Mouse (Mus musculus) forebrain, postnatal 0 days (tissue): ENCODE data around the gene Stxbp1. TPM values are rescaled to one million over a fixed set of nuclear protein-coding genes. Genes with fewer than 3 reads are reported as not detected.

Experiments
- ATAC-seq: fragments of 200-750 bp; cut with Nextera tagmentation; 2 replicates; pipeline ENCODE4 v1.8.0; 2017; ENCODE audit warnings: mild to moderate bottlenecking, moderate library complexity
- DNase-seq: peaks from one replicate; pipeline ENCODE4 v3.0.0-alpha.2; 2015
- H3K27ac ChIP-seq: fragments of 300-500 bp; sonication (generic); 2 replicates; pipeline ENCODE4 v1.5.1; 2014; ENCODE audit warnings: low read depth, mild to moderate bottlenecking, antibody characterized with exemption, low read length, moderate library complexity, mixed read lengths
- H3K27me3 ChIP-seq: fragments of 300-500 bp; sonication (generic); 2 replicates; pipeline ENCODE4 v1.6.1; 2014; ENCODE audit warnings: mild to moderate bottlenecking, low read length, mixed read lengths; ENCODE audit not compliant: insufficient read depth
- H3K36me3 ChIP-seq: fragments of 300-500 bp; sonication (generic); 2 replicates; pipeline ENCODE4 v1.6.1; 2014; ENCODE audit warnings: mild to moderate bottlenecking, moderate library complexity; ENCODE audit not compliant: insufficient read depth
- H3K4me1 ChIP-seq: fragments of 300-500 bp; sonication (generic); 2 replicates; pipeline ENCODE4 v1.6.1; 2014; ENCODE audit warnings: antibody characterized with exemption; ENCODE audit not compliant: insufficient read depth
- H3K4me2 ChIP-seq: fragments of 300-500 bp; sonication (generic); 2 replicates; pipeline ENCODE4 v1.6.1; 2014; ENCODE audit warnings: low read depth, mild to moderate bottlenecking, moderate library complexity
- H3K4me3 ChIP-seq: fragments of 300-500 bp; sonication (generic); 2 replicates; pipeline ENCODE4 v1.5.1; 2014; ENCODE audit warnings: low read depth, low read length, mixed read lengths
- H3K9ac ChIP-seq: fragments of 300-500 bp; sonication (generic); 2 replicates; pipeline ENCODE4 v1.6.1; 2014; ENCODE audit warnings: mild to moderate bottlenecking
- H3K9me3 ChIP-seq: fragments of 300-500 bp; sonication (generic); 2 replicates; pipeline ENCODE4 v1.6.1; 2016; ENCODE audit warnings: low read length
- CTCF ChIP-seq: sonication (generic); IDR thresholded peaks from 2 replicates; pipeline ENCODE4 v1.5.1; 2016; ENCODE audit warnings: antibody characterized with exemption, control low read depth, low read depth
- WGBS: fragments of 180-500 bp; shearing (Covaris S2); extraction: QIAGEN DNeasy Blood & Tissue Kit; methylation state at CpG from one replicate; pipeline ENCODE4 v1.1.7; 2014; 5-methylcytosine and 5-hydroxymethylcytosine counted together
- polyA plus RNA-seq: library from polyadenylated mRNA; unstranded; fragments of >200 nt; fragmentation: Nextera tagmentation; extraction: Ambion mirVana; gene quantifications from 2 replicates; pipeline ENCODE4 v1.2.1, GENCODE M21; 2015
- total RNA-seq: library from RNA; depleted of rRNA; stranded (reverse); fragments of >200 nt; gene quantifications from 2 replicates; pipeline ENCODE4 v1.2.3, GENCODE M21; 2014

Gene Stxbp1
- total and polyA plus RNA-seq, 2 experiments from 2014 or later, result 135 to 350 TPM

- H3K9ac ChIP-seq, result no peak overlapping the region
- ATAC-seq (no peak), DNase-seq (no peak)
- no peak overlapping the region for H3K27ac ChIP-seq
- no peaks in the 10 kb centered on the region for H3K4me1 ChIP-seq
- H3K27me3 ChIP-seq, result no peaks in the 10 kb centered on the region
- no peak overlapping the region for H3K4me3 ChIP-seq
- H3K4me2 ChIP-seq, result no peak overlapping the region
- WGBS, result 68% methylated on average over 9 of the region's 9 CpGs
- H3K9me3 ChIP-seq, result no peaks in the 10 kb centered on the region
- 0 out of 2 replicates have a peak, but pooled peaks cover 12% of the 10 kb centered on the region for H3K36me3 ChIP-seq
- no peak for TF ChIP-seq CTCF
Measured at GRCm38 (mm10) chr2:32838147-32838884, 8.7 kb downstream of the Stxbp1 start.

GRCm38 (mm10) chr2:32835588-32835987, 11.5 kb downstream of the Stxbp1 start:
- no peak overlapping the region for H3K4me3 ChIP-seq
- no peaks in the 10 kb centered on the region for H3K27me3 ChIP-seq
- no peak overlapping the region for H3K4me2 ChIP-seq
- no peak overlapping the region for H3K27ac ChIP-seq
- ATAC-seq (no peak), DNase-seq (no peak)
- 0 out of 2 replicates have a peak, but pooled peaks cover 7% of the 10 kb centered on the region for H3K36me3 ChIP-seq
- no peak for TF ChIP-seq CTCF
- H3K4me1 ChIP-seq, result no peaks in the 10 kb centered on the region
- no peak overlapping the region for H3K9ac ChIP-seq
- H3K9me3 ChIP-seq, result no peaks in the 10 kb centered on the region

GRCm38 (mm10) chr2:32834496-32834895, 12.5 kb downstream of the Stxbp1 start:
- H3K9me3 ChIP-seq, result no peaks in the 10 kb centered on the region
- peaks cover 4% of the 10 kb centered on the region; the same call in 1 of the 2 replicates for H3K36me3 ChIP-seq
- H3K27ac ChIP-seq, result 0 out of 2 replicates have a peak overlapping the region, but pooled peaks have one; percentile 9
- no peak overlapping the region for H3K9ac ChIP-seq
- H3K4me3 ChIP-seq, result no peak overlapping the region
- ATAC-seq, result no peak
- no peaks in the 10 kb centered on the region for H3K27me3 ChIP-seq
- H3K4me1 ChIP-seq, result no peaks in the 10 kb centered on the region
- DNase-seq, result no peak
- 62% methylated on average over 7 of the region's 7 CpGs for WGBS
- no peak for TF ChIP-seq CTCF
- no peak overlapping the region for H3K4me2 ChIP-seq

- no peak for DNase-seq
- Histone ChIP-seq H3K27me3 (no peaks in the 10 kb centered on the region), H3K9ac (no peak overlapping the region), H3K27ac (no peak overlapping the region), H3K4me1 (no peaks in the 10 kb centered on the region), H3K4me2 (no peak overlapping the region), H3K4me3 (no peak overlapping the region), H3K36me3 (peaks cover 4% of the 10 kb centered on the region; the same call in 1 of the 2 replicates), H3K9me3 (no peaks in the 10 kb centered on the region)
- no peak for ATAC-seq
- 77% methylated on average over 11 of the region's 11 CpGs for WGBS
- no peak for TF ChIP-seq CTCF
Measured at GRCm38 (mm10) chr2:32828979-32829676, 17.9 kb downstream of the Stxbp1 start.

- ATAC-seq, result no peak
Measured at GRCm38 (mm10) chr2:32825796-32826195, 21.2 kb downstream of the Stxbp1 start.

GRCm38 (mm10) chr2:32824778-32825177, 22.3 kb downstream of the Stxbp1 start:
- no peak overlapping the region for H3K9ac ChIP-seq
- WGBS, result 94% methylated on average over 1 of the region's 1 CpGs
- H3K4me2 ChIP-seq, result no peak overlapping the region
- no peak for TF ChIP-seq CTCF
- no peak for ATAC-seq
- no peaks in the 10 kb centered on the region for H3K4me1 ChIP-seq
- no peak for DNase-seq
- peaks cover 20% of the 10 kb centered on the region for H3K36me3 ChIP-seq
- no peaks in the 10 kb centered on the region for H3K27me3 ChIP-seq
- no peaks in the 10 kb centered on the region for H3K9me3 ChIP-seq
- no peak overlapping the region for H3K27ac ChIP-seq
- H3K4me3 ChIP-seq, result no peak overlapping the region

More at GRCm38 (mm10) chr2:32825796-32826195, 21.2 kb downstream of the Stxbp1 start:
- 78% methylated on average over 6 of the region's 6 CpGs for WGBS
- Histone ChIP-seq H3K4me1 (no peaks in the 10 kb centered on the region), H3K27ac (no peak overlapping the region), H3K4me2 (no peak overlapping the region), H3K27me3 (no peaks in the 10 kb centered on the region), H3K36me3 (peaks cover 14% of the 10 kb centered on the region), H3K4me3 (no peak overlapping the region), H3K9me3 (no peaks in the 10 kb centered on the region), H3K9ac (no peak overlapping the region)
- no peak for TF ChIP-seq CTCF
- DNase-seq, result no peak

GRCm38 (mm10) chr2:32824181-32824580, 22.9 kb downstream of the Stxbp1 start:
- DNase-seq (no peak), ATAC-seq (no peak)
- Histone ChIP-seq H3K4me3 (no peak overlapping the region), H3K27me3 (no peaks in the 10 kb centered on the region), H3K9ac (no peak overlapping the region), H3K4me1 (no peaks in the 10 kb centered on the region), H3K36me3 (peaks cover 24% of the 10 kb centered on the region), H3K4me2 (no peak overlapping the region), H3K9me3 (no peaks in the 10 kb centered on the region), H3K27ac (no peak overlapping the region)
- WGBS, result 50% methylated on average over 8 of the region's 8 CpGs
- TF ChIP-seq CTCF, result no peak
